Mouse (Mus musculus) liver, postnatal 0 days (tissue): ENCODE measurements around the gene Fam84a.

ENCODE experiments used
- CTCF ChIP-seq: sonication (generic); IDR thresholded peaks from 2 replicates; pipeline ENCODE4 v1.5.1; 2016; ENCODE audit warnings: antibody characterized with exemption, low read depth
- EP300 ChIP-seq: IDR thresholded peaks from 2 replicates; pipeline ENCODE4 v1.6.1; 2016; ENCODE audit warnings: antibody characterized with exemption, low read depth, mild to moderate bottlenecking

- TF ChIP-seq CTCF (no peak), EP300 (no peak)
Observed at GRCm38 (mm10) chr12:14152426-14152825, 572 bp upstream of the Fam84a start.
